In genomic region chr9:121331878-121332630, GRCm38 (mm10) we compare ENCODE assay signal across 9 mouse cellular contexts. TPM values are rescaled to one million over a fixed set of nuclear protein-coding genes. Genes with fewer than 3 reads are reported as not detected.
DNase-seq lines count a peak whose midpoint lies in the region; ATAC-seq and TF ChIP-seq lines count a peak whose summit lies in the region.
"Had no signal": no experiment of that assay in that cellular context is flagged by ENCODE, and none has a peak within 500 bp of the region (broad histone marks: within the 10 kb centered on the region; RNA-seq: fewer than 3 reads in every experiment).

No protein-coding gene starts in this region.

- peak; percentile 40 for DNase-seq in ovary, postnatal 14 days (ENCODE audit: low spot score)
- no peak for DNase-seq in ovary, adult 18-20 months (ENCODE audit: low spot score)
- DNase-seq in c-Kit-positive CD71-negative TER-119-negative erythroid progenitor cells, embryonic 14.5 days (ENCODE audit: low read depth): peak; percentile 52
- peak; percentile 79 to 84 for DNase-seq in heart, adult 18-20 months
- DNase-seq in stomach, postnatal 0 days (ENCODE audit: low spot score): peak; percentile 64
- DNase-seq in spleen, postnatal 4 days (ENCODE audit: low spot score in 2 of 2): no peak

- peaks cover 5% of the 10 kb centered on the region; the same call in 1 of the 2 replicates for H3K36me3 ChIP-seq in kidney, embryonic 16.5 days (ENCODE audit: insufficient read depth, low read length)
- H3K36me3 ChIP-seq in stomach, postnatal 0 days (ENCODE audit: control insufficient read depth, insufficient read depth, low read length): no peaks in the 10 kb centered on the region

- TF ChIP-seq EP300 in stomach, postnatal 0 days (optimal IDR thresholded peaks at IDR 0.05): no peak

- peak; percentile 77 for ATAC-seq in kidney, embryonic 16.5 days (ENCODE audit: low FRiP score, low TSS enrichment)
- ATAC-seq in megakaryocyte, adult 5-6 weeks (ENCODE audit: poor library complexity, severe bottlenecking): peak; percentile 74
- peak; percentile 71; the same call in 1 of the 2 replicates for ATAC-seq in stomach, postnatal 0 days (ENCODE audit: low FRiP score, low TSS enrichment)

- H3K9me3 ChIP-seq in kidney, embryonic 16.5 days (ENCODE audit: low read length): no peaks in the 10 kb centered on the region
- H3K9me3 ChIP-seq in stomach, postnatal 0 days (ENCODE audit: control insufficient read depth, low read length): no peaks in the 10 kb centered on the region

- peaks cover 46% of the 10 kb centered on the region for H3K4me1 ChIP-seq in kidney, embryonic 16.5 days (ENCODE audit: insufficient read depth, low read length)
- peaks cover 9% of the 10 kb centered on the region for H3K4me1 ChIP-seq in stomach, postnatal 0 days (replicated peaks; ENCODE audit: control insufficient read depth, insufficient read depth)

- H3K27ac ChIP-seq in kidney, embryonic 16.5 days (ENCODE audit: low read length): peak overlapping the region; percentile 84
- peak overlapping the region; percentile 81 for H3K27ac ChIP-seq in stomach, postnatal 0 days (replicated peaks)

- H3K4me3 ChIP-seq in kidney, embryonic 16.5 days (ENCODE audit: low read length): no peak overlapping the region
- no peak overlapping the region for H3K4me3 ChIP-seq in stomach, postnatal 0 days (ENCODE audit: low read depth, low read length)
- H3K4me3 ChIP-seq: erythroblast, embryonic 14.5 days had no signal

- H3K9ac ChIP-seq in kidney, embryonic 16.5 days (replicated peaks; ENCODE audit: low read length): no peak overlapping the region; the same call in 1 of the 2 replicates
- H3K9ac ChIP-seq in stomach, postnatal 0 days (ENCODE audit: low read length): no peak overlapping the region

- TF ChIP-seq CTCF in stomach, postnatal 0 days (IDR thresholded peaks at IDR 0.05; ENCODE audit: low read depth): no peak

- no peak overlapping the region; the same call in 1 of the 2 replicates for H3K4me2 ChIP-seq in kidney, embryonic 16.5 days (replicated peaks; ENCODE audit: low read depth, low read length)
- H3K4me2 ChIP-seq in stomach, postnatal 0 days (replicated peaks; ENCODE audit: low read depth): 0 out of 2 replicates have a peak overlapping the region, but pooled peaks have one; percentile 11

- no peaks in the 10 kb centered on the region for H3K27me3 ChIP-seq in kidney, embryonic 16.5 days (ENCODE audit: insufficient read depth, low read length)
- H3K27me3 ChIP-seq in stomach, postnatal 0 days (ENCODE audit: control insufficient read depth, insufficient read depth, low read length): no peaks in the 10 kb centered on the region

- WGBS in kidney, embryonic 16.5 days: 2% methylated on average over 8 of the region's 8 CpGs
- 7% methylated on average over 8 of the region's 8 CpGs for WGBS in stomach, postnatal 0 days

RNA-seq across cellular contexts. Expression of gene Trak1, which starts 34.8 kb away (rescaled TPM):
- 100 to 1,000 TPM; 294 to 298 TPM for total RNA-seq in heart, adult 18-20 months (2021)
- 16.2 and 17.7 TPM in 2 replicates for polyA plus RNA-seq in kidney, embryonic 16.5 days (2015; fragmentation: Nextera tagmentation; extraction: Ambion mirVana)
- 23.2 and 25.0 TPM in 2 replicates for total RNA-seq in megakaryocyte, adult 5-6 weeks (2015)
- 20.0 and 22.0 TPM in 2 replicates for total RNA-seq in megakaryocyte, adult 5-6 weeks (2017)
- polyA plus RNA-seq in stomach, postnatal 0 days (2015; fragmentation: Nextera tagmentation; extraction: Ambion mirVana): 24.0 and 27.7 TPM in 2 replicates

RNA-seq across cellular contexts. Expression of gene Ulk4, which starts 55.1 kb away (rescaled TPM):
- under 1 TPM; 0.22 to 0.46 TPM for total RNA-seq in heart, adult 18-20 months (2021)
- polyA plus RNA-seq in kidney, embryonic 16.5 days (2015; fragmentation: Nextera tagmentation; extraction: Ambion mirVana): 144 and 148 TPM in 2 replicates
- 0.20 TPM in 1 of 2 replicates, not detected in the other for total RNA-seq in megakaryocyte, adult 5-6 weeks (2015)
- 0.12 and 1.0 TPM in 2 replicates for total RNA-seq in megakaryocyte, adult 5-6 weeks (2017)
- polyA plus RNA-seq in stomach, postnatal 0 days (2015; fragmentation: Nextera tagmentation; extraction: Ambion mirVana): 69.3 and 73.3 TPM in 2 replicates

Comparison
In these comparisons a context has a peak if more than half of its experiments do, and no peak if none do; other contexts are left out.
1. DNase-seq: peak in ovary, postnatal 14 days (single experiment), c-Kit-positive CD71-negative TER-119-negative erythroid progenitor cells, embryonic 14.5 days (single experiment), heart, adult 18-20 months (2 of 2) and stomach, postnatal 0 days (single experiment); none in ovary, adult 18-20 months (single experiment) and spleen, postnatal 4 days (0 of 2).
2. RNA of gene Trak1, which starts 34.8 kb away (total RNA-seq): 294 to 298 TPM in heart, adult 18-20 months; 20.0 to 25.0 TPM in megakaryocyte, adult 5-6 weeks; every median in the first group is over 10 times any median in the second.
3. Peak in every context shown above with its lines, with median percentiles within 50 percentile points of each other: ATAC-seq.